Mouse (Mus musculus) ES-E14 (cell line): ENCODE data around the gene Nudc.

Experiments
- HCFC1 ChIP-seq: IDR thresholded peaks from 2 replicates; pipeline ENCODE4 v1.6.1; 2012; ENCODE audit warnings: low read length, inconsistent platforms, borderline replicate concordance; ENCODE audit not compliant: insufficient read depth
- MAFK ChIP-seq: IDR thresholded peaks from 2 replicates; pipeline ENCODE4 v1.6.1; 2014; ENCODE audit warnings: mild to moderate bottlenecking, low read depth, low read length, inconsistent platforms; ENCODE audit not compliant: insufficient read depth
- ZC3H11A ChIP-seq: IDR thresholded peaks from 2 replicates; pipeline ENCODE4 v1.6.1; 2012; ENCODE audit warnings: low read depth, mild to moderate bottlenecking, inconsistent platforms, low read length, borderline replicate concordance
- ZNF384 ChIP-seq: IDR thresholded peaks from 2 replicates; pipeline ENCODE4 v1.6.1; 2012; ENCODE audit warnings: low read depth, low read length, inconsistent platforms

DNA sequence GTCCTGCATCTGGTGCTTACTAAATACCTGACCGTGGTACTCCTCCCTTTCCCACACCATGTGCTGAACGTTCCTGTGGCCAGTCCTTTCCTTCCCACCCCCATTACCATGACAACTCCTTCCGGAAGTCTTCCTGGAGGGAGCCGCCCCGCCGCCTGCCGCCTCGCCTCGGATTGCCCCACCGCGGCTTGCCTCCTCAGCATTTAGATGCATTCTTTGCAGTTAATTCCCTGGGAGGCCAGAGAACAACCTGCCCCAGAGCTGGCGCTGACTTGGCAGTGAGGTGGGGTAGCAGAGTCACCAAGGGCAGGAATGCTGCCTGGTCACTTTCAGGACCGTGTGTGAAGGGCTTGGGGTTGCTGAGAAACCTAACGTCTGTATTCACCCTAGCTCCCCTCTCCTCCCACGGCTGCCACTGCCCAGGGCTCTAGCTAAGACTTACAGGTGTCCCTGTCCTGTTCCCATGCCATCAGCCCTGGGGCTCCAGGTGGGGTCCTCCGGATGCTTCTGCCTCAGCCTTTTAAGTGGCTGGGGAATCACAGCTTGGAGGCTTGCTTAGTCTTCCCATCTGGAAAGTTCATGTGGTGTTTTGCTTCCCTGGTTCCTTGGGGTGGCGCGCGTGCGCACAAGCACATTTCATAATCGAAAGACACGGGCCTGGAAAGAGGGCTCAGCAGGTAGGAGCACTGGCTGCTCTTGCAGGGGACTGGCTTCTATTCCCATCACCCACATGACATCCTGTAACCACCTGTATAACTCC lies 61.4 kb downstream of the Nudc start:
- TF ChIP-seq ZNF384: no peak
- TF ChIP-seq MAFK: 0 out of 2 replicates have a peak, but pooled peaks have one; percentile 51
- TF ChIP-seq ZC3H11A: no peak
- no peak for TF ChIP-seq HCFC1
